Mouse (Mus musculus) CD8-positive naive resting alpha-beta T cell, adult 2 months (primary cell): ENCODE data around the gene Tnfrsf1a.

ENCODE experiments used
- DNase-seq, 2 experiments: peaks; one replicate each; pipeline ENCODE4 v3.0.0; 2022; ENCODE audit warnings: low read depth in 2 of 2, low spot score in 2 of 2

The Tnfrsf1a gene

GRCm38 (mm10) chr6:125380372-125381360 is 31.5 kb downstream of the Tnfrsf1a start, which contains the start of gene Plekhg6:
Gene Plekhg6 (minus strand): TSS chr6:125380793.
- no peak for DNase-seq

- DNase-seq: no peak
Observed at GRCm38 (mm10) chr6:125382024-125382423, 32.9 kb downstream of the Tnfrsf1a start.

GRCm38 (mm10) chr6:125385066-125385974 is 36.2 kb downstream of the Tnfrsf1a start:
- DNase-seq: no peak

- DNase-seq: no peak
Observed at GRCm38 (mm10) chr6:125386080-125386479, 36.9 kb downstream of the Tnfrsf1a start.

GRCm38 (mm10) chr6:125389853-125390252 is 40.7 kb downstream of the Tnfrsf1a start:
- DNase-seq: no peak

GRCm38 (mm10) chr6:125405461-125406382 is 56.6 kb downstream of the Tnfrsf1a start:
- no peak for DNase-seq

- no peak for DNase-seq
Observed at GRCm38 (mm10) chr6:125407224-125407623, 58.1 kb downstream of the Tnfrsf1a start.

- no peak for DNase-seq
Observed at GRCm38 (mm10) chr6:125407657-125408056, 58.5 kb downstream of the Tnfrsf1a start.

- no peak for DNase-seq
Observed at GRCm38 (mm10) chr6:125410551-125410950, 61.4 kb downstream of the Tnfrsf1a start.

- no peak for DNase-seq
Observed at GRCm38 (mm10) chr6:125410995-125411547, 61.9 kb downstream of the Tnfrsf1a start.

- DNase-seq: no peak
Observed at GRCm38 (mm10) chr6:125411661-125412060, 62.5 kb downstream of the Tnfrsf1a start.
